Mouse (Mus musculus): ENCODE data around the gene Pcdh18. TPM values are rescaled to one million over a fixed set of nuclear protein-coding genes. Genes with fewer than 3 reads are reported as not detected.

Gene Pcdh18
- 10 to 100 TPM; 13.2 to 20.1 TPM for total RNA-seq (2021)
- long read RNA-seq, experiment 1, full-length matches to known transcripts = 11 of 16 reads
- long read RNA-seq, experiment 1, partial matches to known transcripts = 0 of 16 reads
- long read RNA-seq, experiment 1, other reads (novel, unspliced or antisense) = 5 of 16 reads
- long read RNA-seq, experiment 2, full-length matches to known transcripts = 5 of 6 reads
- long read RNA-seq, experiment 2, partial matches to known transcripts = 0 of 6 reads
- long read RNA-seq, experiment 2, other reads (novel, unspliced or antisense) = 1 of 6 reads

DNA sequence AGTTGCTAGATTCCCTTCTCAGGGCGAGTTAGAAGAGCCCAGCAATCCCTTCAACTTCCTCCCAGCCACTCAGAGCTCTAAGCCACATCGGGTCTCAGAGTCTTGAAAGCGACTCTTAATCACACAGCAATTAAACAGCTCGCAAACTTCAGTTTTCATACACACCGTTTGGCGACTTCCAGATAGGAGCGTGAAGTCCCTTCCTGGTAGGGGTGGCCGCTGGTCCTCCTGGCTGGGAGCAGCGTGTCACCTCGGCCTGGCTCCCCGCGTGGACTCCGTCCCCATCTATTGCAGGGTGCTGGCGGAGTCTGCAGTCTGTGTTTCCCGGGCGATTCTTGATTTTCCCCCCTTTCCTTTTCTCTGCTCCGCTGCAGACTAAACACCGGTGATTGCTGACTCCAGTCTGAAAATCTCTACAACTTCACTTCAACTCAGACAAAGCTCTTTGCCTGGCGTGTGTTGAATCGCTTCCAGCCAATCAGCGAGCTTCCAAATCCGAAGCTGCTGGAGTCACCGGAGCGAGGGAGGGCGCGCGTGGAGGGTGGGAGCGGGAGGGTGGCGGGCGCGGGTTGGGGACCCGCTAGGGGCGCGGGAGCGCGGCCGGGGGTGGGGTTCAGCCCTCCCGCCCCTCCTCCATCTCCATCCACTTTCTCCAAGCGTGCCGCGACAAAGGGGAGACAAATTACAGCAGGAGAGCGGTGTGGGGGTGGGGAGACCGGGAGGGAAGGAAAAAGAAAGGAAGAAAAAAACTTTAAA is at the start of gene Pcdh18:
Pcdh18 (minus strand) TSS at position 456 of the 756 bp plus-strand sequence.
- DNase-seq = peak; percentile 86

DNA sequence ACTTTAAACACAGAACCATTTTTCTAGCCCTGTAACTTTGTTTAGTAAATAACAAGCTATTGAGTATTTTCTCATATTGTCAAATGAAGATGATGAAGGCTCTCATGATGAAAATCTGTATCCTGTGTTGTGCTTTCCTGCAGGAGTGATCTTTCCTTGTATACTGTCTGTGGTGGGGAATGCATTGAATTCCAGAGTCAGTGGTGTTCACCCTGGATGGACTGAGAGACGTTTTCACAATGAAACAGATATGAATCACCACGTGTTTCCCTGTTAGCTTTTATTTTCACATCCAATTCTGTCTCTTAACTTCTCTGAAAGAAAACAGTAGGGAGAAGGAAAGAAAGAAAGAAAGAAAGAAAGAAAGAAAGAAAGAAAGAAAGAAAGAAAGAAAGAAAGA is 49.7 kb upstream of the Pcdh18 start:
- DNase-seq = no peak

DNA sequence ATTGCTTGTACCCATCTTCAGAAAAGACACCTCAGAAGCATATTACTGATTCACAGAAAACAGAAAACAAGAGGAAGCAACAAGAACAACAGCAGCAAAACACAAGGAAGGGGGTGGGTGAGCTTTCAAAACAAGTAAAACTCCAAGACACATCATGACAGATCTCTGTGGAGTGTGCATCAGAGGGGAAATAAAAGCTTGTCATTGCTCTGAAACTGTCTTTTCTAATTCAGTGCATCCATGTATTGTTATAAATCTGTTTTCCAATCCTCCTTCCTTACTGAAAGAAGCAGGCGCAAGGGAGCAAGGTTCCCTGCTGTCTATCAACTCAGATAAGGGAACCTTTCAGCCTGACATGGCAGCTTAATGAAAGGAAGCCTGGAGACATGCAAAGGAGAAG is 48.4 kb upstream of the Pcdh18 start:
- DNase-seq = no peak

DNA sequence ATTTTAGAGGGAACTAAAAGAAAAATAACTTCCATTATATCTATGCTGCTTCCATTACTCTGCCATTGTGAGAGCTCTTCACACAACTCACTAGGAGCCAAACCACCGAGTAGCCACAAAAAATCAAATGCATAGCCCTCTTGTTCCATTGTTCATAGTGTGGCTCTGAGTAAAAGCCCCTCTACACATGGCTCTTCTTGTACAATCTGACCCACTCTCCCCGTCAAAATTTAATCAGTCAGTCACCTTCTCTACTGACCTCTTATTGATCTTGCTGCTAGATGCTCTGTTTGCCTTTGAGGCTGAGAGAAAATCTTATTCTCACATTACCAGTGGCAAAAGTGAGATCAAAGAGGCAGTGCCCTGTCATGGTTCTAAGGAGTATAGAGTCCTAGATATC is 31.2 kb upstream of the Pcdh18 start:
- DNase-seq = no peak

DNA sequence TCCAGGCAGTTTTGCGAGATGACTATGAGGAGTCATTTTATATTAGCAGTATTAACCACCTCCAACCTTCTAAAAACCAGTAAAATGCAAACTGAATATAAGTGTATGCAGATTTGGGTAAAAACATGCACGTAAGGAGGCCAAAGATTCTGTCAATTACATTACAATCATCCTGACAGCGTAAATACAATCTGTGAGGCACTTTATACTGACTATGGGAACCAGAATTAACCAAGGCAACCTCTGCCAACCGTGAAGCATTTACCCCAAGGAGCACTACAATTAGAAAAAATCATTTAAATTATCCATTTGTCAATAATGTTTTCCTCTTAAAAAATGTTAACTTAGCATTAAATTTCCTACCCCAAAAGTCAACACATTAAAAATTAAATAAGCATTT is 30.6 kb upstream of the Pcdh18 start:
- no peak for DNase-seq

DNA sequence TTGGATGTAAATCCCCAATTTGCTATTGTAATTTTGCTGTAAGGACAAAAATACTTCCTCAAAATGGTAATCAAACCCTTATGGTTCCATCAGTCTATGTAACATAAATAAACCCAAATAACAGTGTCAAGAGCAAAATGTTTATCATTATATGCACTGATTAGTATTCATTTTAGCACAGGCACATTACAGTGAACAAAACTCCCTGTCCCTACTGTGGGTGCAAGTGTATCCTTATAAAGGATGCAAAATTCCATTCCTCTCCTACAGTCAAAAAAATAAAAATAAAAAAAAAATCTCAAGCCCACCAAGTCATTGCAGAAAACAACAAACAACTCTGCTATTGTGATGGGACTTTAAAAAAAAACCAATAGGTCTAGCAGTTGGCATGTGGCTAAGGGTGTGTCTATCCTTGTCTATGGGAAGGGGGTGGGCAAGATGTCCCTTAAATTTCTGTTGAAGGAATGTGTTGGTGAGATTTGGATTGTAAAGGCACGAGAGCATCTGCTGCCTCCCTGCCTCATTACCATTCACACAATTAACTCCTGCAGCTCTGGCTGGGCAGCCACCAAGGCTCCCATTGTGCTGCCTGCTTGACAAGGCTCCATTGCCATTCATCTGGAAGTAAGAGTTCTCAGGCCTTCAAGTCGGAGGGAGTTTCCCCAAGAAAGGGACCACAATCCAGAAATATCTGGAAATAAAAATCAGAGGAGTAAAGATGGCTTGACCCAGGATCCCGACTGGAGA is 12.0 kb upstream of the Pcdh18 start:
- DNase-seq = no peak

DNA sequence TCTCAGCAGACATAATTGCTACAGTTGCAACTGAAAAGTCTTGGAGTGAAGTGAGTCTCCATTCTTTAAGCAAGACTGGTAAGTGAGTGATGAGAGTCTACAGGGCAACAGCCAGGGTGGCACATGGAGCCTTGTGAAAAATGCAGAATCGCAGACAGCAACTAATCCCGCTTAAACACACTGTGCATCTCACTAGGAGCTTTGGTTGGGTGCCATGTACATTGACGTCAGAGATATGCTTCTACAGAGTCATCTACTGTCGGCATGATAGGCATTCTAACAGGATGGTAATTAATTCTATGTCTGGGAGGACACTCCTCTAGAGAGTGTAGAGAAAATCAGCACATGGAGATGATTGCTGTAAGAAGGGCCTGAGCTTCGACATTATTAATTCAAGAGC is 5.6 kb upstream of the Pcdh18 start:
- DNase-seq = no peak

DNA sequence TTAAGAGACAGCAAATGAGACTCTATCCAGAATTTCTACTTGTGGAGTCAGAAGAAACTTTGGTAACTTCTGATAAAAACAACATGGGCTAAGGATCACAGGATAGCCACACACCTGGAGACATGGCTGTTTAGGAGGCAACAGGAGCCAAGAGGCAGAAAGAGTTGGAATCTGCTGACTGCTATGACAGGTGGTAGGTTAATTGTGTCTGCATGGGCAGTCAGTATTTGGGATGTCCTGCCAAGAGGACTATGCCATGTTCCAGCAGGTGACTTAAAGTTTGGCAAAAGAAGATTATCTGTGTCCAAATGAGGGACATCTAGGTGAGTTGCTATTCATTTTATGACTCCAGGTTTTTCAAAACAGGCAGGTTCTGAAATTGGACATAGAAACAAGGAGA is 4.8 kb upstream of the Pcdh18 start:
- DNase-seq = no peak

DNA sequence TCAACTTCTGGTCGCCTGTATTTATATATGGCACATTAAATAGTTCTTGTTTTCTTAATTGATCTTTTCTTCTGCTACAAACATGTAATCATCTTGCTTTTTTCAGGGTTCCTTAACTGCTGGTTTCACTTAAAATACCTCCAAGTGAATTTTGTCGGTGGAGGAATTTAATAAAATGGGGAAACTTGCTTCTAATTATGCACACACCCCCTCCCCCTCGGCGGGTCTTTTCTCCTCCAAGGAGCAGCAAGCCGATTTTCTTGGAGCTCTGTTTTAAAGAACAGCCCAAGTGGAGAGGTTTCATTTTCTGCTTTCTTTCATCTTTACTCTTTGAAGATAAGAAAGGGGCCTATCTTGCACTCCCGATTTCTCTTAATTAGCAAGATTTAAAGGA is 498 bp upstream of the Pcdh18 start:
- no peak for DNase-seq

DNA sequence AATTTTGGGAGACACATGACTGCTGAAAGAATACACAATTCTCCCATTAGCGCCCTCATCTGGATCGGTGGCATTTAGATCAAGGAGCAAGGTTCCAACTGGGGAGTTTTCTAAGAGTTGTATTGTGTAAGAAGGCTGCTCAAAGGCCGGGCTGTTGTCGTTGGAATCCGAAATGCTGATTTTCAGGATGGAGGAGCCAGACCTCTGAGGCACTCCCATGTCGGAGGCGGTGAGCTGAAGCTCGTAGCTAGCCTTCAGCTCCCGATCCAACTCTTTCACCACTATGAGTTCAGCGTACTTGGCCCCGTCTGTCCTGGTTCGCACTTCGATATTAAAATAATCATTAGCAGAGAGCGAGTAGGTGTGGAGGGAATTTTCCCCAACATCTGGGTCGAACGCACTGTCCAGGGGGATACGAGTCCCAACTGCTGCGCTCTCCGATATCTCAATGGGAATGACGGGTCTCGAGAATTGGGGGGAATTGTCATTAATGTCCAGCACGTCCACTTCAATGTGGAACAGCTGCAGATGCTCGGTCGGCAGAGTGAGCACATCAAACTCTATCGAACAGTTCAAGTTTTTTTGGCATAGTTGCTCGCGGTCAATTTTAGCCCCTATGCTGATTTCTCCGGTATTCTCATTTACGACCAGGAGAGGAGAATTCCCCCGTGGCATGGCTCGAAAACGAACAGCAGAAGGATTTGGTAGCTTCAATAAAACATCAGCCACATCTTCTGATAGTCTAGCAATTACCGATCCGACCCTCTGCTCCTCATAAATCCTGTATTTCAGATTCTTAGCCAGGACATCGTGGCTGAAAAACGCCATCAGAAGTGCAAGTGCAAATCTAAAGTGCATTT is 909 bp downstream of the Pcdh18 start:
- DNase-seq = peak; percentile 30

DNA sequence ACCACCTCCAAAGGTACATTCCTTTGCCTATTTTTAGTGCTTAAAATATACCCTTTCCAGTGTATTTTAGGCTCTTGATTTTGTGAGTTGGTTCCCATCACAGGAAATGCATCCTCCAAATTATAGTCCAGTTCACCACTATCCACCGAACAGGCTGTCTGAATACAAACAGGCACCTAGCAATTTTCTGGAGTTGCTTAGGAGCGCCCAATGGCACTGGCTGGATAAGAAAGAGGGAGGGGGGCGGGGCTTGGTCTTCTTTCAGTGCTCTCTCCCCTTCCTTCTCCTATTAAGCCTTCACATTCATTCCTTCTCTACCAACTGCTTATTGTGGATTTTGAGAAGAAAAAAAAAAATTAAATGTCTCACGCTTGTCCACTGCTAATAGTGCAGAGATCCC is 4.4 kb downstream of the Pcdh18 start:
- no peak for DNase-seq

DNA sequence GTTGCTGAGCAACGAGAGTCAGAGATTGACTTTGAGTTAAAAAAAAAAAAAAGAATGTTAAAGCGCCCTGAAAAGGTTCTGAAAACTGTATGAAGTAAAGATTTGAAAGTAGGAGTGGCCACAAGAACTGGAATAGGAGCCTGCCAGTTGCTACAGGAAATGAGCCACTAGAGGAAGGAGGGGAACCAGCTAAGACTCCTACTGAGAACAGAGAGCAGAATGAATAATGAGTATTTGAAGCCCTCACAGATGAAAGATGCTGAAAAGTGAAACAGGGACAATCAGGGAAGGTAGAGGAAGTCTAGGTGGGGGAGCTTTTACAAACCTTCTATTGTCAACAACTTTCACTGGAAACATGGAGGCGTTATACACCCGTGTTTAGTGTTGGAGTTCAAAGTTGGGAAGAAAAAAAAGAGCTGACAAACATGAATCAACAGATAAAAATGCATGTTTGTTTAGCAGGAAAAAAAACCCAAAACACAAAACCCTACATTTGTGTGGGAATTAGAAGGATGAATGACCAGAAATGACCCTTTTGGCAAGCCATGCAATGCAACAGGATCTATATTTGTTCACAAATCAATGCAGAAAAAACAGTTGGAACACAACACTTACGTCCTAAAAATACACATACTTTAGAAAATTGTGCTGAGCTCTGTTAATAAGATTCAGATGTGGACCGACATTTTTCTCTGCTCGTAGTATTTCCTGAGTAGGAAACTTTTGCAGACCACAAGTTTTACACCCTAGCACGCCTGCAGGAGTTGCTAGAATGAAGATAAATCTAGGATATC is 7.4 kb downstream of the Pcdh18 start:
- DNase-seq = no peak

DNA sequence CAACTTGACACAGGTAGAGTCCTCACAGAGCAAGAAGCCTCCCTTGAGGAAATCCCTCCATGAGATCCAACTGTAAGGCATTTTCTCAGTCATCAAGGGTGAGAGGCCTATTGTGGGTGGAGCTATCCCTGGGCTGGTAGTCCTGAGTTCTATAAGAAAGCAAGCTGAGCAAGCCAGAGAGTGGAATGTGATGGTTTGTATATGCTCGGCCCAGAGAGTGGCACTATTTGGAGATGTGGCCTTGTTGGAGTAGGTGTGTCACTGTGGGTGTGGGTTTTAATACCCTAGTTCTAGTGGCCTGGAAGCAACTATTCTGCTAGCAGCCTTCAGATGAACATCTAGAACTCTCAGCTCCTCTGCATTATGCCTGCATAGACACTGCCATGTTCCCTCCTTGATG is 9.1 kb downstream of the Pcdh18 start:
- DNase-seq = no peak

DNA sequence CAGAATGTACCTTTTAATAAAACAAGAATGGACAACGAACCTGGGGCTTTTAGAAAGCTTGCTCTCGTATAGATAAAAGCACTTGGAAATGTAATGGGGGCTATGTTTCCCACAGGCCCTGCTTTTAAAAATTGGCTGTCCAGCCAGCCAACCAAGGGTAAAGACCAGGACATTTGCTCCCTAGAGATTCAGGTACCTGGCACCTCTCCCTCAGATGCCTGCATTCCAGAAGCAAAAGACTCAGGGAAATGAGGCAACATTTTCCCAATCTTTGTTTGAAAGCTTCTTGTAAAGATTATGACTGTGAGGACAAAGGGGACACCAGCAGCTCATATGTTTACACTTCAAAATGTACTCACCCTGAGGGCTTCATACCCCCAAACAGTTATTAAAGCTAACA is 18.1 kb downstream of the Pcdh18 start:
- DNase-seq = no peak

DNA sequence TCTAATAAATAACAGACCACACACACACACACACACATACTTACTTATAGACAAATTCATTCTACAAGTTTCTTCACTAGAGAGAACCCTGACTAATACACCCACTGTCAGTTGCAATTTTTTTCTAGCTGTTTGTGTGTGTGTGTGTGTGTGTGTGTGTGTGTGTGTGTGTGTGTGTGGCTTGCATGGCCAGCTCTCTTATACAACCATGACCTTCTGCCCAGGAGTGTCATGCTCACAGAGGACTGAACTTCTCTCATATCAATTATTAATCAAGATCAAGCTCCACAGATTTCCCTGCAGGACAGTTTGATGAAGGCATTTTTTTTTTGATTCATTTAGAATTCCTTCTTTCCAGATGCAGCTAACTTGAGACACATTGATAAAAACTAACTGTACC is 18.6 kb downstream of the Pcdh18 start:
- DNase-seq = no peak

DNA sequence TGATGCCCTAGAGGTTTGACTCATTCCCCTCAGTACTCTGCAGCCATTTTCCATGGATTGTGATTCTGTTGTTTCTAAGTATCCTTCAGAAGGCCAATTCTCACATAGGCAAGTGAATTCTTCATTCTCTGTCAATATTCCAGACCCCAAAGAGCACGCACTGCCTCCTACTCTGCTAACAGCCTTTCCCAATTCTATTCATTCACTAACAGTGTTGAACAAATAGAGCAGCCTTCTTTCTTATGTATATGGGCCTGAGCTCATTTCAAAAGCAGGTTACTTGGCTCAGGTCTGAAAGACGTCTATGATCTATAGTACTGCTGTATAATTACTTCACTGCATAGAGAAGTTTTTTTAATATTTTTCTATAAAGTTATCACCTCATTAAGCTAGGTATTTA is 50.6 kb downstream of the Pcdh18 start:
- no peak for DNase-seq

DNA sequence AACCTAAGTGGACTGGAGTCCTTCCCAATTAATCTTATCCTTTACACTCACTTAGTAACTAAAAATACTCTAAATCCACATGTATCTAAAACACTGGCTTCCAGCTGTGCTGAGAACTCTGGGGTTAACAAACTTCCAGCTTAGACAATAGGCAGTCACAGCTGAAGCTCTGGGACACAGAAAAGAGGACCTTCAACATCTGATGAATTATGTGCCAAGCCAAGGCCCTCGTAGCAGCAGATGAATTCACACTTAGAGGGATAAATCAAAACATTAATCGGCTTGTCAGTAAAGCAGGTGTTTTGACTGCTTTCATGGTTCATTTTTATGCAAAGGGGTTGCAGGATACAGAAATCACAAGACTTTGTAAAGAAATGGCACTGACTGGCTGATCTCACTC is 57.2 kb downstream of the Pcdh18 start:
- no peak for DNase-seq

All from gastrocnemius, postnatal 10 days (tissue).